Mouse (Mus musculus): ENCODE measurements around the gene Rcor3. TPM values are rescaled to one million over a fixed set of nuclear protein-coding genes. Genes with fewer than 3 reads are reported as not detected.

The Rcor3 gene
- total and polyA plus RNA-seq, 3 experiments, result 1.5 to 3.9 (median 3.1) TPM

DNA sequence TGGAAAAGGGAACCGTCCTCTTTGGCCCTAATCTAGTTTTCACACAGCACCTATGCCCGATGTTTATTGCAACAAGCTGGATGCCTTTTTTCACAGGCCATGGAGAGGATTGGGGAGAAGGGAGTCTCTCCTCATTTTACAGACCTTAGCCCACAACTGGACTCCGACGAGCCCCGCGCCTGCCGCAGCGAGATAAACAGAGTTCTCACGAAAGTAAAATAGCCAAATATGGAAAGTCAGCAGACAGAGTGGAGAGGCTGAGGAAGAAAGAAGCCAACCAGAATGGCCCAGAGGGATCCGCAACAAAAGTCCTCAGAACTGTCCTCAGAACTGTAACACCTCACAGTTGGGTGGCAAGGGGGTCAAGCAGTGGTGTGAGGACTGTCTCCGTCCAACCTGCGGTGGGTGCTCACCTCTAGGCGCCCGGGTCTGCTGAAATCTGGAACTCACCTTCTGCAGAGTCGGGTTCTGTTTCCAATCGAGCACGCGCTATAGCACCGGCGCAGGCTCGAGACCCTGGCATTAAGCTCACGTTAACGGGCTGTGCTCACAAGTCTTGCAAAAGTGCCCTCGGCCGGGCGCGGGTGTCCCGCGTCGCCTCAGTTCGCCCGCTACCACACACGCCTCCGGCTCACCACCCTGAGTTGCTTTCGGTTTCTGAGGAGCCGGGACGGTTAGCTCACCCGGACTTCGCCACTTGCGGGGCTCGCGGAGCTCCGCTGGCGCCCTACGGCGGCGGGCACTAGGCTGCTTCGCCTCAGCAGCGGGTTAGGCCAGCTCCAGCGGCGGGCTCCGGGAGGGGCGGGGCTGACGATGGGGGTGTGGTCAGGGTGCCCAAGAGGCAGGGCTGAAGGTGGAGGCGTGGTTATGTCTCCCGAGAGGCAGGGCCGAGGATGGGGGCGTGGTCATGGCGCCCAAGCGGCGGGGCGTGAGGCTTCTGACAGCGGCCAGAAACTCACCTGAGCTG lies 45.8 kb downstream of the Rcor3 start, which contains the start of gene Traf5 (continued):
- TF ChIP-seq MEF2A (IDR thresholded peaks at IDR 0.05; ENCODE audit: borderline replicate concordance, low read depth, low read length), result peak; percentile 17

DNA sequence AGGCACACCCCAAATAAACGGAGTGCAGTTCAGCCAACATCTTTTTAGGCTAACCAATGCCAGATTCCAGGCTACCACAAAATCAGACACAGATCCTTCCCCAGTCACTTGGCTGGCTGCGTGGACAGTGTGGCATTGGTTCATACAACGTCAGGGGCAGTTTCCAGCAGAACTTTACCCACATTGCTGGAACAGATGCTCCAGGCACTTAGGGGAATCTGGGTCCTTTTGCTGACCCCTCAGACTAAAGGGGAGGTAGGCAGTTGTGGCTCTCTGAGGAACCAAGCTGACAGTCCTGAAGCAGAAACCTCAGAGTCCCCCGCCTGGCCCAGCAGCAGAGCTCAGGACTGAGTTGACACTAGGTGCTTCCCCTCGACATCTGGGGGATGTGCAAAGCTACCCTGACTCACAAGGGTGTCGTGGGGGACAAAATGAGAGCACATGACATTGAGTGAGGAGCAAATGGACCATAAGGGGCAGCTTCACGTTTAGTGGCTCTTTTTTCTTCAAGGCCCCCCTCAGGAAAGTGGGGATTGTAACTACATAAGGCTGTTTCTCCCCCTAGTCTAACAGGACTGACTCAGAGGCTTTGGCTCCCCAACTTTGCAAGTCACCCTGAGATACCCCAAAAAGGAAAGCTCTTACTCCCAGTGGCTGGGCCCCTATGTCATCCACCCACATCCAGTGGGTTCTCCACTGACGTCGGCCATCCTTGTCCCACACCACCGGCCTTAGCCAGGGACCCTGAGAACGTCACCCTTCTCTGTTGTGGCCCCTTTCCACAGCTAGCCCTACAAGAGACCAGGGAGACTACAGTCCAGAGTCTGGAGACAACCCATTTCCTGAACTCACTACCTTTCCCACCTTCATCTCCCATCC lies 46.9 kb downstream of the Rcor3 start:
- peaks cover 29 to 47% of the 10 kb centered on the region in 2 experiments for H3K4me1 ChIP-seq (ENCODE audit: control insufficient read depth in 1 of 2, insufficient read depth in 2 of 2)
- peak; percentile 64 for TF ChIP-seq TCF12 (IDR thresholded peaks at IDR 0.05; ENCODE audit: low read depth, low read length)
- peak; percentile 66 for TF ChIP-seq MAX (IDR thresholded peaks at IDR 0.05; ENCODE audit: low read length)
- no peak for TF ChIP-seq TBP (conservative IDR thresholded peaks at IDR 0.05; ENCODE audit: low read depth, low read length)
- TF ChIP-seq ELF1 (IDR thresholded peaks at IDR 0.05; ENCODE audit: low read depth, low read length), result no peak
- TF ChIP-seq USF1 (IDR thresholded peaks at IDR 0.05; ENCODE audit: low read depth, low read length), result peak; percentile 20; the same call in 1 of the 2 replicates
- TF ChIP-seq POLR2AphosphoS2 (IDR thresholded peaks at IDR 0.05; ENCODE audit: low read depth, low read length), result no peak
- 0 out of 2 replicates have a peak, but pooled peaks have one; percentile 35 for TF ChIP-seq MEF2A (IDR thresholded peaks at IDR 0.05; ENCODE audit: borderline replicate concordance, low read depth, low read length)
- no peak; the same call in 1 of the 2 replicates for TF ChIP-seq HCFC1 (IDR thresholded peaks at IDR 0.05; ENCODE audit: low read depth, low read length)
- TF ChIP-seq MAZ (IDR thresholded peaks at IDR 0.05; ENCODE audit: low read depth, low read length), result no peak
- TF ChIP-seq KAT2A (IDR thresholded peaks at IDR 0.05; ENCODE audit: insufficient replicate concordance, low read length), result no peak
- TF ChIP-seq RAD21 (IDR thresholded peaks at IDR 0.05; ENCODE audit: low read depth, low read length), result no peak
- TF ChIP-seq BHLHE40 (IDR thresholded peaks at IDR 0.05; ENCODE audit: low read depth, low read length), result peak; percentile 83
- no peak; the same call in 1 of the 2 replicates for TF ChIP-seq ZMIZ1 (IDR thresholded peaks at IDR 0.05; ENCODE audit: low read depth, low read length)
- peak; percentile 69 for TF ChIP-seq EP300 (IDR thresholded peaks at IDR 0.05; ENCODE audit: low read length)
- no peak for TF ChIP-seq ZKSCAN1 (IDR thresholded peaks at IDR 0.05; ENCODE audit: borderline replicate concordance, low read depth, low read length)
- peak; percentile 77 for TF ChIP-seq ETS1 (conservative IDR thresholded peaks at IDR 0.05; ENCODE audit: low read depth, low read length)
- TF ChIP-seq SIN3A (IDR thresholded peaks at IDR 0.05; ENCODE audit: low read length), result 0 out of 2 replicates have a peak, but pooled peaks have one; percentile 1
- no peak for TF ChIP-seq GABPA (IDR thresholded peaks at IDR 0.05; ENCODE audit: insufficient replicate concordance, low read depth, low read length)
- peak; percentile 80 for TF ChIP-seq IRF4 (IDR thresholded peaks at IDR 0.05; ENCODE audit: low read depth, low read length)
- peak; percentile 59 for TF ChIP-seq MXI1 (IDR thresholded peaks at IDR 0.05; ENCODE audit: low read depth, low read length)
- no peak for TF ChIP-seq NRF1 (IDR thresholded peaks at IDR 0.05; ENCODE audit: low read depth, low read length)
- peak; percentile 31; the same call in 1 of the 2 replicates for TF ChIP-seq CHD2 (IDR thresholded peaks at IDR 0.05; ENCODE audit: low read length)
- TF ChIP-seq PAX5 (IDR thresholded peaks at IDR 0.05; ENCODE audit: low read length), result no peak
- peak; percentile 14; the same call in 1 of the 2 replicates for TF ChIP-seq JUN (IDR thresholded peaks at IDR 0.05; ENCODE audit: insufficient read depth, low read depth, low read length)
- 0 out of 2 replicates have a peak, but pooled peaks have one; percentile 28 for TF ChIP-seq MAFK (IDR thresholded peaks at IDR 0.05; ENCODE audit: insufficient replicate concordance, low read length)
- TF ChIP-seq POLR2A (IDR thresholded peaks at IDR 0.05; ENCODE audit: low read depth, low read length), result no peak
- no peak for TF ChIP-seq RCOR1 (conservative IDR thresholded peaks at IDR 0.05; ENCODE audit: low read depth, low read length)
- 0 out of 2 replicates have a peak, but pooled peaks have one; percentile 71 for TF ChIP-seq MYC (IDR thresholded peaks at IDR 0.05; ENCODE audit: low read depth, low read length)
- in situ Hi-C loops (cut with MboI; ENCODE audit: low pct_ligation_motif_present, low pct_unique_long_range_greater_than_20kb, low sequenced_read_pairs), result no loop called here
- peaks cover 0 to 15% of the 10 kb centered on the region in 2 experiments for H3K36me3 ChIP-seq (replicated peaks in 1 of 2; ENCODE audit: control insufficient read depth in 1 of 2, insufficient read depth in 1 of 2, low read length in 1 of 2)
- H3K9me3 ChIP-seq (replicated peaks; ENCODE audit: low read length), result no peaks in the 10 kb centered on the region
- peak overlapping the region; percentile 67 for H3K9ac ChIP-seq (ENCODE audit: insufficient read depth, low read depth)
- H3K27me3 ChIP-seq (replicated peaks), result no peaks in the 10 kb centered on the region
- peak overlapping the region; percentile 76 to 78 (median 77) for H3K4me3 ChIP-seq (replicated peaks in 1 of 3; ENCODE audit: low read depth in 2 of 3, low read length in 2 of 3, poor library complexity in 1 of 3)
- H3K79me2 ChIP-seq (replicated peaks; ENCODE audit: control insufficient read depth, extremely low read depth, insufficient read depth, poor library complexity, severe bottlenecking), result peaks cover 2% of the 10 kb centered on the region
- dilution Hi-C loops (cut with MboI; ENCODE audit: extremely low pct_ligation_motif_present, extremely low pct_unique_long_range_greater_than_20kb, low sequenced_read_pairs), result no loop called here
- peak overlapping the region; percentile 99 for H3K4me2 ChIP-seq (ENCODE audit: insufficient read depth, low read depth, poor library complexity, severe bottlenecking)
- H3K27ac ChIP-seq (ENCODE audit: insufficient read depth, low read depth), result peak overlapping the region; percentile 51; the same call in 1 of the 2 replicates
- DNase-seq (ENCODE audit: extremely low read depth), result peak; percentile 75

All from CH12.LX (cell line).